Mouse (Mus musculus): Measurements from ENCODE around the gene Plin2. TPM values are rescaled to one million over a fixed set of nuclear protein-coding genes. Genes with fewer than 3 reads are reported as not detected.

Plin2 gene
- 62.3 and 62.4 TPM in 2 replicates for polyA plus RNA-seq (2016; fragmentation: Nextera tagmentation; extraction: Ambion mirVana)

- Histone ChIP-seq H3K4me1 (peaks cover 13% of the 10 kb centered on the region), H3K4me3 (peak within 1 kb of the TSS; percentile 57), H3K9me3 (replicated peaks) (no peaks in the 10 kb centered on the region), H3K27ac (peak within 1 kb of the TSS; percentile 40; the same call in 1 of the 2 replicates), H3K4me2 (replicated peaks) (peak within 1 kb of the TSS; percentile 70), H3K36me3 (peaks cover 6% of the 10 kb centered on the region), H3K9ac (peak within 1 kb of the TSS; percentile 78), H3K27me3 (no peaks in the 10 kb centered on the region)
- peak; percentile 89 for ATAC-seq (ENCODE audit: low FRiP score)
- WGBS = under 1% methylated on average over 18 of the region's 18 CpGs
Observed at GRCm38 (mm10) chr4:86669780-86670201, at the start of gene Plin2. Gene Plin2 (minus strand): TSS chr4:86670060.

- no peak for ATAC-seq (ENCODE audit: low FRiP score)
- Histone ChIP-seq H3K9me3 (replicated peaks) (no peaks in the 10 kb centered on the region), H3K27ac (no peak overlapping the region), H3K27me3 (no peaks in the 10 kb centered on the region), H3K36me3 (no peaks in the 10 kb centered on the region), H3K4me2 (replicated peaks) (no peak overlapping the region), H3K9ac (no peak overlapping the region), H3K4me1 (no peaks in the 10 kb centered on the region), H3K4me3 (no peak overlapping the region)
- 75% methylated on average over 4 of the region's 4 CpGs for WGBS
Observed at GRCm38 (mm10) chr4:86718878-86719577, 49.2 kb upstream of the Plin2 start.

GRCm38 (mm10) chr4:86717176-86717575, 47.3 kb upstream of the Plin2 start:
- Histone ChIP-seq H3K4me1 (no peaks in the 10 kb centered on the region), H3K9me3 (replicated peaks) (no peaks in the 10 kb centered on the region), H3K27ac (no peak overlapping the region), H3K4me3 (no peak overlapping the region), H3K4me2 (replicated peaks) (no peak overlapping the region), H3K36me3 (no peaks in the 10 kb centered on the region), H3K9ac (no peak overlapping the region), H3K27me3 (no peaks in the 10 kb centered on the region)
- ATAC-seq (ENCODE audit: low FRiP score) = no peak
- 95% methylated on average over 1 of the region's 1 CpGs for WGBS

GRCm38 (mm10) chr4:86715341-86715740, 45.5 kb upstream of the Plin2 start:
- Histone ChIP-seq H3K4me1 (no peaks in the 10 kb centered on the region), H3K4me2 (replicated peaks) (no peak overlapping the region), H3K36me3 (no peaks in the 10 kb centered on the region), H3K4me3 (no peak overlapping the region), H3K27ac (no peak overlapping the region), H3K9me3 (replicated peaks) (no peaks in the 10 kb centered on the region), H3K9ac (no peak overlapping the region), H3K27me3 (no peaks in the 10 kb centered on the region)
- no peak for ATAC-seq (ENCODE audit: low FRiP score)
- WGBS = 94% methylated on average over 1 of the region's 1 CpGs

- Histone ChIP-seq H3K9me3 (replicated peaks) (no peaks in the 10 kb centered on the region), H3K27me3 (no peaks in the 10 kb centered on the region), H3K4me3 (no peak overlapping the region), H3K4me1 (no peaks in the 10 kb centered on the region), H3K36me3 (no peaks in the 10 kb centered on the region), H3K4me2 (replicated peaks) (no peak overlapping the region), H3K27ac (no peak overlapping the region), H3K9ac (no peak overlapping the region)
- 90% methylated on average over 2 of the region's 2 CpGs for WGBS
- no peak for ATAC-seq (ENCODE audit: low FRiP score)
Observed at GRCm38 (mm10) chr4:86713518-86713917, 43.7 kb upstream of the Plin2 start.

GRCm38 (mm10) chr4:86712751-86713195, 42.9 kb upstream of the Plin2 start:
- Histone ChIP-seq H3K27ac (no peak overlapping the region), H3K9ac (no peak overlapping the region), H3K36me3 (no peaks in the 10 kb centered on the region), H3K27me3 (no peaks in the 10 kb centered on the region), H3K4me3 (no peak overlapping the region), H3K4me1 (no peaks in the 10 kb centered on the region), H3K4me2 (replicated peaks) (no peak overlapping the region), H3K9me3 (replicated peaks) (no peaks in the 10 kb centered on the region)
- 85% methylated on average over 12 of the region's 12 CpGs for WGBS
- ATAC-seq (ENCODE audit: low FRiP score) = no peak

- ATAC-seq (ENCODE audit: low FRiP score) = no peak
- WGBS = 79% methylated on average over 4 of the region's 4 CpGs
- Histone ChIP-seq H3K9me3 (replicated peaks) (no peaks in the 10 kb centered on the region), H3K9ac (no peak overlapping the region), H3K4me1 (no peaks in the 10 kb centered on the region), H3K27me3 (no peaks in the 10 kb centered on the region), H3K4me2 (replicated peaks) (no peak overlapping the region), H3K27ac (no peak overlapping the region), H3K36me3 (no peaks in the 10 kb centered on the region), H3K4me3 (no peak overlapping the region)
Observed at GRCm38 (mm10) chr4:86710666-86711215, 40.9 kb upstream of the Plin2 start.

- ATAC-seq (ENCODE audit: low FRiP score) = no peak
- Histone ChIP-seq H3K4me2 (replicated peaks) (no peak overlapping the region), H3K4me1 (no peaks in the 10 kb centered on the region), H3K9ac (no peak overlapping the region), H3K9me3 (replicated peaks) (no peaks in the 10 kb centered on the region), H3K4me3 (no peak overlapping the region), H3K27me3 (no peaks in the 10 kb centered on the region), H3K27ac (no peak overlapping the region), H3K36me3 (no peaks in the 10 kb centered on the region)
- WGBS = 64% methylated on average over 6 of the region's 6 CpGs
Observed at GRCm38 (mm10) chr4:86710034-86710650, 40.3 kb upstream of the Plin2 start.

- Histone ChIP-seq H3K9ac (no peak overlapping the region), H3K27me3 (no peaks in the 10 kb centered on the region), H3K4me2 (replicated peaks) (no peak overlapping the region), H3K4me1 (no peaks in the 10 kb centered on the region), H3K9me3 (replicated peaks) (no peaks in the 10 kb centered on the region), H3K36me3 (no peaks in the 10 kb centered on the region), H3K4me3 (no peak overlapping the region), H3K27ac (no peak overlapping the region)
- 53% methylated on average over 1 of the region's 1 CpGs for WGBS
- no peak for ATAC-seq (ENCODE audit: low FRiP score)
Observed at GRCm38 (mm10) chr4:86708801-86709200, 38.9 kb upstream of the Plin2 start.

GRCm38 (mm10) chr4:86699161-86699865, 29.5 kb upstream of the Plin2 start:
- Histone ChIP-seq H3K27me3 (no peaks in the 10 kb centered on the region), H3K9ac (no peak overlapping the region), H3K27ac (no peak overlapping the region), H3K9me3 (replicated peaks) (0 out of 2 replicates have a peak, but pooled peaks cover 3% of the 10 kb centered on the region), H3K4me2 (replicated peaks) (no peak overlapping the region), H3K4me1 (no peaks in the 10 kb centered on the region), H3K36me3 (no peaks in the 10 kb centered on the region), H3K4me3 (no peak overlapping the region)
- 81% methylated on average over 5 of the region's 5 CpGs for WGBS
- ATAC-seq (ENCODE audit: low FRiP score) = no peak

GRCm38 (mm10) chr4:86696890-86697289, 27.0 kb upstream of the Plin2 start:
- Histone ChIP-seq H3K4me3 (no peak overlapping the region), H3K27ac (no peak overlapping the region), H3K9me3 (replicated peaks) (0 out of 2 replicates have a peak, but pooled peaks cover 3% of the 10 kb centered on the region), H3K27me3 (no peaks in the 10 kb centered on the region), H3K4me1 (no peaks in the 10 kb centered on the region), H3K9ac (no peak overlapping the region), H3K4me2 (replicated peaks) (no peak overlapping the region), H3K36me3 (no peaks in the 10 kb centered on the region)
- peak; percentile 58; the same call in 1 of the 2 replicates for ATAC-seq (ENCODE audit: low FRiP score)
- WGBS = 11% methylated on average over 4 of the region's 4 CpGs

GRCm38 (mm10) chr4:86695081-86695480, 25.2 kb upstream of the Plin2 start:
- WGBS = 56% methylated on average over 6 of the region's 6 CpGs
- no peaks in the 10 kb centered on the region; the same call in 1 of the 2 replicates for H3K27me3 ChIP-seq
- no peak overlapping the region for H3K9ac ChIP-seq
- H3K27ac ChIP-seq = no peak overlapping the region
- H3K4me3 ChIP-seq = no peak overlapping the region
- no peaks in the 10 kb centered on the region for H3K4me1 ChIP-seq
- ATAC-seq (ENCODE audit: low FRiP score) = no peak
- H3K36me3 ChIP-seq = no peaks in the 10 kb centered on the region
- H3K9me3 ChIP-seq (replicated peaks) = no peaks in the 10 kb centered on the region
- no peak overlapping the region for H3K4me2 ChIP-seq (replicated peaks)
